ENCODE assay signal across 9 mouse cellular contexts in the genomic region with DNA sequence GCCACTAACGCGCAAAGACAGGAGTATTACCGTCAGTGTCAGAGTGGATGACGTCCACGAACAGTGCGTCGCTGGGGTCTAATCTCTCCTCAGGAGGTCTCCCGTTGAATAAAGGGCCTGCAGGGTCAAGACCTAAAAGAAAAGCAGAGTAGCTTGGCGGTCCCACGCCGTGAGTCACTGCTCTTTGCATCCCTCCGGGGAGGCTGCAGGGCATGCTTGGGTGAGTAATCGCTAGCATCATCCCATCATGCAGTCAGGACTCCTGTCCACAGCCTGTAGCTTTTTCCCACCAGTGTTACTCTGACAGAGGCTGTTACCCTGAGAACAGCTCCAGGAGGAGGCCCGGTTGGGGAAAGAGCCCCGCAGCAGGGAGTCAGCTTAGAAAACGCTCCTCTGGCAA. TPM values are rescaled to one million over a fixed set of nuclear protein-coding genes. Genes with fewer than 3 reads are reported as not detected.
A peak's percentile ranks its signal among the peaks of the same experiment; 100 is the strongest.
DNase-seq lines count a peak whose midpoint lies in the region; ATAC-seq and TF ChIP-seq lines count a peak whose summit lies in the region.
"Had no signal": no experiment of that assay in that cellular context is flagged by ENCODE, and none has a peak within 500 bp of the region (broad histone marks: within the 10 kb centered on the region; RNA-seq: fewer than 3 reads in every experiment).

No protein-coding gene starts in this region.

- no peak for TF ChIP-seq CTCF in kidney, postnatal 0 days (IDR thresholded peaks at IDR 0.05; ENCODE audit: low read depth)
- TF ChIP-seq CTCF in thymus, adult 2 months (IDR thresholded peaks at IDR 0.05; ENCODE audit: borderline replicate concordance, control insufficient read depth, extremely low read depth, insufficient read depth, low read length, poor library complexity), result no peak

- DNase-seq in kidney, postnatal 0 days (ENCODE audit: low spot score), result no peak
- no peak for DNase-seq in kidney, postnatal 36 days
- peak; percentile 46 for DNase-seq in adrenal gland, postnatal 25 days
- DNase-seq in heart, postnatal 10 days, result peak; percentile 3
- no peak for DNase-seq in layer of hippocampus, adult 18-20 months (ENCODE audit: low spot score in 2 of 2)
- DNase-seq in kidney, adult 18-20 months, result no peak
- no peak for DNase-seq in thymus, adult 2 months
- DNase-seq: lung, postnatal 36 days had no signal

- no peak for TF ChIP-seq POLR2A in thymus, adult 2 months (IDR thresholded peaks at IDR 0.05; ENCODE audit: control insufficient read depth, extremely low read depth, insufficient read depth, low read length, poor library complexity)

- H3K4me2 ChIP-seq in kidney, postnatal 0 days (ENCODE audit: low read length), result peak overlapping the region; percentile 33
- peak overlapping the region; percentile 49 for H3K4me2 ChIP-seq in neural tube, embryonic 12.5 days (replicated peaks)

- WGBS in kidney, postnatal 0 days, result 5% methylated on average over 16 of the region's 16 CpGs
- 2% methylated on average over 16 of the region's 16 CpGs for WGBS in neural tube, embryonic 12.5 days
- 40% methylated on average over 16 of the region's 16 CpGs for WGBS in thymus, adult 2 months

- ATAC-seq in kidney, postnatal 0 days (replicated peaks; ENCODE audit: low FRiP score, low read depth), result no peak
- no peak for ATAC-seq in neural tube, embryonic 12.5 days (ENCODE audit: low FRiP score, low read depth)

- no peaks in the 10 kb centered on the region for H3K9me3 ChIP-seq in kidney, postnatal 0 days (replicated peaks; ENCODE audit: low read length)
- H3K9me3 ChIP-seq in neural tube, embryonic 12.5 days, result no peaks in the 10 kb centered on the region

- H3K27ac ChIP-seq in kidney, postnatal 0 days, result no peak overlapping the region
- H3K27ac ChIP-seq in neural tube, embryonic 12.5 days, result no peak overlapping the region
- no peak overlapping the region for H3K27ac ChIP-seq in thymus, adult 2 months (ENCODE audit: control insufficient read depth, insufficient read depth, low read length)

- H3K4me1 ChIP-seq in kidney, postnatal 0 days (replicated peaks; ENCODE audit: insufficient read depth, low read length), result no peaks in the 10 kb centered on the region
- peaks cover 6% of the 10 kb centered on the region for H3K4me1 ChIP-seq in neural tube, embryonic 12.5 days
- no peaks in the 10 kb centered on the region for H3K4me1 ChIP-seq in thymus, adult 2 months (replicated peaks; ENCODE audit: control insufficient read depth, insufficient read depth, low read length)

- intact Hi-C loops in heart, postnatal 10 days (cut with DNase I), result no loop called here

- H3K36me3 ChIP-seq in kidney, postnatal 0 days (ENCODE audit: insufficient read depth, low read length), result no peaks in the 10 kb centered on the region
- H3K36me3 ChIP-seq in neural tube, embryonic 12.5 days, result no peaks in the 10 kb centered on the region
- H3K36me3 ChIP-seq in thymus, adult 2 months (ENCODE audit: control insufficient read depth, insufficient read depth, low read length), result no peaks in the 10 kb centered on the region

- no peak overlapping the region for H3K4me3 ChIP-seq in kidney, postnatal 0 days (replicated peaks; ENCODE audit: low read depth, low read length)
- H3K4me3 ChIP-seq in neural tube, embryonic 12.5 days, result no peak overlapping the region
- no peak overlapping the region for H3K4me3 ChIP-seq in thymus, adult 2 months (ENCODE audit: control insufficient read depth, insufficient read depth, low read length)

- no peak overlapping the region for H3K9ac ChIP-seq in kidney, postnatal 0 days (ENCODE audit: low read depth, low read length)
- no peak overlapping the region for H3K9ac ChIP-seq in neural tube, embryonic 12.5 days

- no peaks in the 10 kb centered on the region for H3K27me3 ChIP-seq in kidney, postnatal 0 days (ENCODE audit: insufficient read depth, low read length)
- H3K27me3 ChIP-seq in neural tube, embryonic 12.5 days (replicated peaks), result no peaks in the 10 kb centered on the region
- no peaks in the 10 kb centered on the region; the same call in 1 of the 2 replicates for H3K27me3 ChIP-seq in thymus, adult 2 months (ENCODE audit: control insufficient read depth, insufficient read depth, low read length)

RNA-seq across cellular contexts. Expression of gene Liph, which starts 19.3 kb away (rescaled TPM):
- 0.99 and 1.0 TPM in 2 replicates for polyA plus RNA-seq in kidney, postnatal 0 days (2015; fragmentation: Nextera tagmentation; extraction: Ambion mirVana)
- 0.33 and 1.5 TPM in 2 replicates for total RNA-seq in adrenal gland, postnatal 25 days (2021)
- total RNA-seq in heart, postnatal 10 days (2021), result under 1 TPM in 1 of 2 experiments, not detected in 1; 0.12 TPM
- 0.14 and 0.57 TPM in 2 replicates for polyA plus RNA-seq in neural tube, embryonic 12.5 days (2016; fragmentation: Nextera tagmentation; extraction: Ambion mirVana)
- total RNA-seq in layer of hippocampus, adult 18-20 months (2021), result under 1 TPM; 0.20 to 0.30 TPM
- 1.9 and 2.7 TPM in 2 replicates for polyA plus RNA-seq in thymus, adult 2 months (2012; rRNA removed)

RNA-seq across cellular contexts. Expression of gene Tmem41a, which starts 28.9 kb away (rescaled TPM):
- 21.7 and 23.8 TPM in 2 replicates for polyA plus RNA-seq in kidney, postnatal 0 days (2015; fragmentation: Nextera tagmentation; extraction: Ambion mirVana)
- total RNA-seq in adrenal gland, postnatal 25 days (2021), result 16.6 and 26.6 TPM in 2 replicates
- total RNA-seq in heart, postnatal 10 days (2021), result 10 to 100 TPM; 14.4 to 15.5 TPM
- 46.8 and 50.8 TPM in 2 replicates for polyA plus RNA-seq in neural tube, embryonic 12.5 days (2016; fragmentation: Nextera tagmentation; extraction: Ambion mirVana)
- 10 to 100 TPM; 15.7 to 16.0 TPM for total RNA-seq in layer of hippocampus, adult 18-20 months (2021)
- 19.3 and 20.6 TPM in 2 replicates for polyA plus RNA-seq in thymus, adult 2 months (2012; rRNA removed)

RNA-seq across cellular contexts. Expression of gene Senp2, which starts 33.1 kb away (rescaled TPM):
- polyA plus RNA-seq in kidney, postnatal 0 days (2015; fragmentation: Nextera tagmentation; extraction: Ambion mirVana), result 22.7 and 25.0 TPM in 2 replicates
- 36.0 and 40.1 TPM in 2 replicates for total RNA-seq in adrenal gland, postnatal 25 days (2021)
- 10 to 100 TPM; 19.9 to 22.8 TPM for total RNA-seq in heart, postnatal 10 days (2021)
- polyA plus RNA-seq in neural tube, embryonic 12.5 days (2016; fragmentation: Nextera tagmentation; extraction: Ambion mirVana), result 64.3 and 66.8 TPM in 2 replicates
- 10 to 100 TPM; 82.8 to 88.4 TPM for total RNA-seq in layer of hippocampus, adult 18-20 months (2021)
- 19.2 and 21.6 TPM in 2 replicates for polyA plus RNA-seq in thymus, adult 2 months (2012; rRNA removed)

Comparison
In these comparisons a context has a peak if more than half of its experiments do, and no peak if none do; other contexts are left out.
1. DNase-seq: peak in adrenal gland, postnatal 25 days (single experiment) and heart, postnatal 10 days (2 of 2); none in kidney, postnatal 0 days (single experiment), kidney, postnatal 36 days (0 of 2), layer of hippocampus, adult 18-20 months (0 of 2), kidney, adult 18-20 months (single experiment) and thymus, adult 2 months (single experiment).